Mouse (Mus musculus): Measurements from ENCODE around the gene Mau2. TPM values are rescaled to one million over a fixed set of nuclear protein-coding genes. Genes with fewer than 3 reads are reported as not detected.

Gene Mau2
- polyA plus RNA-seq, 1 experiment from 2014 or later = 62.8 TPM

- Histone ChIP-seq H3K36me3 (peaks cover 13% of the 10 kb centered on the region), H3K27me3 (no peaks in the 10 kb centered on the region), H3K4me2 (replicated peaks) (no peak overlapping the region), H3K4me3 (no peak overlapping the region), H3K27ac (no peak overlapping the region), H3K9me3 (no peaks in the 10 kb centered on the region), H3K9ac (no peak overlapping the region), H3K4me1 (peaks cover 39% of the 10 kb centered on the region)
- no peak for ATAC-seq (ENCODE audit: low FRiP score, low read depth)
- 64% methylated on average over 4 of the region's 4 CpGs for WGBS
Measured at GRCm38 (mm10) chr8:69967291-69967933, 75.1 kb downstream of the Mau2 start.

Other genes with a start within 250 kb of the Mau2 start
- gene Gmip, start 234.1 kb downstream of the Mau2 start, polyA plus RNA-seq (2015; fragmentation: Nextera tagmentation; extraction: Ambion mirVana) = 7.3 and 9.0 TPM in 2 replicates
- gene Lpar2, start 220.3 kb downstream of the Mau2 start, polyA plus RNA-seq (2015; fragmentation: Nextera tagmentation; extraction: Ambion mirVana) = 0.83 and 0.98 TPM in 2 replicates
- gene Pbx4, start 210.2 kb downstream of the Mau2 start, polyA plus RNA-seq (2015; fragmentation: Nextera tagmentation; extraction: Ambion mirVana) = 8.5 and 8.7 TPM in 2 replicates
- gene Cilp2, start 155.0 kb downstream of the Mau2 start, polyA plus RNA-seq (2015; fragmentation: Nextera tagmentation; extraction: Ambion mirVana) = 1.2 and 1.6 TPM in 2 replicates
- 4.3 TPM in 2 replicates for gene Tssk6, start 140.6 kb downstream of the Mau2 start, polyA plus RNA-seq (2015; fragmentation: Nextera tagmentation; extraction: Ambion mirVana)
- 173 and 181 TPM in 2 replicates for gene Ndufa13, start 140.2 kb downstream of the Mau2 start, polyA plus RNA-seq (2015; fragmentation: Nextera tagmentation; extraction: Ambion mirVana)
- gene Yjefn3, start 140.0 kb downstream of the Mau2 start, polyA plus RNA-seq (2015; fragmentation: Nextera tagmentation; extraction: Ambion mirVana) = 4.2 and 6.6 TPM in 2 replicates
- 37.7 and 40.7 TPM in 2 replicates for gene Gatad2a, start 46.4 kb downstream of the Mau2 start, polyA plus RNA-seq (2015; fragmentation: Nextera tagmentation; extraction: Ambion mirVana)
- 54.5 and 58.5 TPM in 2 replicates for gene Sugp1, start 79 bp upstream of the Mau2 start, polyA plus RNA-seq (2015; fragmentation: Nextera tagmentation; extraction: Ambion mirVana)
- 1.0 and 1.2 TPM in 2 replicates for gene Tm6sf2, start 30.2 kb upstream of the Mau2 start, polyA plus RNA-seq (2015; fragmentation: Nextera tagmentation; extraction: Ambion mirVana)
- gene Hapln4, start 40.7 kb upstream of the Mau2 start, polyA plus RNA-seq (2015; fragmentation: Nextera tagmentation; extraction: Ambion mirVana) = not detected in 2 replicates
- gene Ncan, start 78.1 kb upstream of the Mau2 start, polyA plus RNA-seq (2015; fragmentation: Nextera tagmentation; extraction: Ambion mirVana) = 0.67 and 0.87 TPM in 2 replicates
- 25.1 and 26.0 TPM in 2 replicates for gene Nr2c2ap, start 88.6 kb upstream of the Mau2 start, polyA plus RNA-seq (2015; fragmentation: Nextera tagmentation; extraction: Ambion mirVana)
- 23.8 and 26.0 TPM in 2 replicates for gene Rfxank, start 96.4 kb upstream of the Mau2 start, polyA plus RNA-seq (2015; fragmentation: Nextera tagmentation; extraction: Ambion mirVana)
- gene Borcs8, start 96.8 kb upstream of the Mau2 start, polyA plus RNA-seq (2015; fragmentation: Nextera tagmentation; extraction: Ambion mirVana) = 51.0 and 56.0 TPM in 2 replicates
- 0.38 TPM in 2 replicates for gene Mef2b, start 97.0 kb upstream of the Mau2 start, polyA plus RNA-seq (2015; fragmentation: Nextera tagmentation; extraction: Ambion mirVana)
- 66.5 and 70.6 TPM in 2 replicates for gene Tmem161a, start 129.6 kb upstream of the Mau2 start, polyA plus RNA-seq (2015; fragmentation: Nextera tagmentation; extraction: Ambion mirVana)
- gene Slc25a42, start 169.6 kb upstream of the Mau2 start, polyA plus RNA-seq (2015; fragmentation: Nextera tagmentation; extraction: Ambion mirVana) = 4.0 and 4.6 TPM in 2 replicates
- 37.0 and 40.5 TPM in 2 replicates for gene Sugp2, start 191.5 kb upstream of the Mau2 start, polyA plus RNA-seq (2015; fragmentation: Nextera tagmentation; extraction: Ambion mirVana)
- gene Armc6, start 191.7 kb upstream of the Mau2 start, polyA plus RNA-seq (2015; fragmentation: Nextera tagmentation; extraction: Ambion mirVana) = 25.5 and 26.2 TPM in 2 replicates
- gene Homer3, start 240.1 kb upstream of the Mau2 start, polyA plus RNA-seq (2015; fragmentation: Nextera tagmentation; extraction: Ambion mirVana) = 57.9 and 58.1 TPM in 2 replicates